Mouse (Mus musculus) thymus, postnatal 36 days (tissue): ENCODE results near the gene Trim60.
"Not testable (repeated sequence)": the region's sequence is repeated elsewhere in the genome, so short reads cannot be mapped to it uniquely, and the experiment has no call there.

ENCODE experiments used
- DNase-seq, 2 experiments: peaks; one replicate each; pipeline ENCODE4 v3.0.0; 2022; ENCODE audit warnings: mixed read lengths in 2 of 2

Trim60 gene

GRCm38 (mm10) chr8:65018423-65018822 is at the start of gene Trim60, which contains the start of gene Trim61:
Gene Trim60, minus strand, starts transcription at chr8:65018584.
Gene Trim61, minus strand, starts transcription at chr8:65018523.
- DNase-seq: no peak

GRCm38 (mm10) chr8:65067694-65068472 is 49.5 kb upstream of the Trim60 start:
- DNase-seq: no peak

DNA sequence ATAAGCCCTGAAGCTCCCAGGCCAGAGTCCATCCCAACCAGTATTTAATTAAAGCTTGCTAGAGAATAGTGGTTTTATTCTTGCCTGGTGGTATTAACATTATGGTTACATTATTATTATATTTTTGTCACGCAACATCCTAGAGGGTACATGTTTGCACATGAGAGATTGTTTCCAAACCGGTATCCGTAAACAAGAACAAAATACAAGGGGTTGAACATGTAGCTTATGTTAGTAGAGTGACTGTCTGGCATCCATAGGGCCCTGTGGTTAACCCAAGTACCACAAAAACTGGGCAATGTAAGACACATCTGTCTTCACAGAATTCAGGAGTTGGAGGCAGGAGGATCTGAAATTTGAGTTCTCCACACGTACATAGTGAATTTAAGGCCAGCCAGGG is 48.6 kb upstream of the Trim60 start:
- DNase-seq: no peak

DNA sequence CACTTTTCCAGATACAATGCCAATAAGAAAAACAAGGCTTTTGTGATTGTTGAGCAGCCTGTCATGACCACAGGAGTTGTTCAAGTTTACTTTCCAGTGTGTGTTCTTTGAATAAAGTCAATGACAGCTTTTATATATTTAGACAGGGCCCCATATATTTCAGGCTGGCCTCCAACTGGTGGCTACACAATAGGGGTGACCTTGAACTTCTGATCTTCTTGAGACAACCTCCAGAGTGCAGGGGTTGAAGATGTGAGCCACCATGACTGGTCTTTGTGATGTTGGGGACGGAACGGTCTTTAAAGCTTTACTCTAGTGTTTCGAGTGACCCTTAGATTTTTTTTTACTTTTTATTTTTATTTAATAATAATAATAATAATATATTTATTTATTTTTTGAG is 47.2 kb upstream of the Trim60 start:
- DNase-seq: no peak

GRCm38 (mm10) chr8:65064071-65064470 is 45.7 kb upstream of the Trim60 start:
- DNase-seq: no peak

- DNase-seq: no peak
Measured at GRCm38 (mm10) chr8:65062195-65062594, 43.8 kb upstream of the Trim60 start.

DNA sequence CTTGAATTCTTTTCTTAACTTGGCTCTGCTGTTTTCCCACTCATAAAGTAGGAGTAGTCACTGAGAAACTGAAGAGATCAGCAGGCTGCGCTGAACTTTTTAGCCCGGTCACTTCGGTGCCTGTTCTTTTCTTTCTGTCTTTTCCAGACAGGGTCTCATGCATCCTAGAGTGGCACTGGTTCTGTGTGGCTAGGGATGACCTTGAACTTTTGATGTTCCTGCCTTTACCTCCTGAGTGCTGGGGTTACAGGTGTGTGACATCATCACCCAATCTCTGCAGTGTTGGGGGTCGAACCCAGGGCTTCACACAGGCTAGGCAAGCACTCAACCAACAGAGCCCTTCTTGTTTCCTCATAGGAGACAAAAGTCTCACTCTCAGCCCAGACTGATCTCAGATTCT is 38.3 kb upstream of the Trim60 start:
- no peak for DNase-seq

- no peak for DNase-seq
Measured at GRCm38 (mm10) chr8:65053968-65054367, 35.6 kb upstream of the Trim60 start.

GRCm38 (mm10) chr8:65053554-65053953 is 35.2 kb upstream of the Trim60 start:
- DNase-seq: no peak

DNA sequence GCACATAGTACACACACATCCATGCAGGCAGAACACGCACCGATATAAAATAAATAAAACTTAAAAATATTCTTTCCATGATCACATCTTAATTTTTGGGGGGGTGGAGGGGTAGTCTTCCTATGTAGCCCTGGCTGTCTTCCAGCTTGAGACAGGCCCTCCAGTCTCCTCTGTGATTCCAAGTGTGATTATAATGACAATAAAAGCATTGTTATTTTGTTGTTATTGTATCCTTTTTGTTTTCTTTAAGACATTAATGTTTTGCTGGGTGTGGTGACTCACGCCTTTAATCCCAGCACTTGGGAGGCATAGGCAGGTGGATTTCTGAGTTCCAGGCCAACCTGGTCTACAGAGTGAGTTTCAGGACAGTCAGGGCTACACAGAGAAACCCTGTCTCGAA is 29.4 kb upstream of the Trim60 start:
- DNase-seq: no peak

DNA sequence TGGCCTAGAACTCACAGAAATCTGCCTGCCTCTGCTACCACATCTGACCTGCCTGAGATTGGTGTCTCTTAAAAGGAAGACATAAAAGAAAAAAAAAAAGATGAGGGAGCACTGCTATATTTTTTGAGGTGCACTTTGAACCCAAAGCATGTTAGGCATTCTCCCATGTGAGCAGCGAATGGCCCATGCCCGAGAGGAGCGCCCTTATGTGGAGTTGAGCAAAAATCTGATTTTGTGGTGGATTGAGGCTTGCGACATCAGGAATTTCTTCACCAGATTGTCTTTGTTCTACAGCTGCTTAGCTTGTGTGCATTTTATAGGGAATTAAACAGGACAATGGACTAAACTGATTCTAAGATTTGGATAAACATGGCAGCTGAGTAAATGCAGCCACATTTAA is 28.8 kb upstream of the Trim60 start:
- DNase-seq: no peak

- DNase-seq: no peak
Measured at GRCm38 (mm10) chr8:65046565-65046964, 28.2 kb upstream of the Trim60 start.

- DNase-seq: no peak
Measured at GRCm38 (mm10) chr8:65037117-65037533, 18.7 kb upstream of the Trim60 start, which contains the start of gene Apela. Gene Apela, minus strand, starts transcription at chr8:65037336.

DNA sequence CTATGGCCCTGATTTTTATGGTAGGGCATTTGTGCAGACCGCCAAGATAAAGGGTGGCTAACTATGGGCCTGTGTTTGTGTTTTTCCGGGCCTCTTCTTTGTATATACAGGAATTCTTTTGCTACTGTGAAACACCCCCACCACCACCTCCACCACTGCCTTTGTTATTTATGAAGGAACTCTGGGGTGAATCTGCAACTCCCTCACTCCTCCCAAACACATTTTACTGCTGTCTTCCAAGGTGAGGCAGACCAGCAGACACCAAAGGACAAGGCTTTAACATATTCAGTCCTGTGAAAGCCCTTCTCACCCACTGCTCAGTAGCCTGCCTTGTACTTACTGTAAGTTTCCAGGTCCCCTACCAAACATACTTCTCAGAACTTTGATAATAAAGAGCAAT is 15.8 kb upstream of the Trim60 start:
- no peak for DNase-seq

DNA sequence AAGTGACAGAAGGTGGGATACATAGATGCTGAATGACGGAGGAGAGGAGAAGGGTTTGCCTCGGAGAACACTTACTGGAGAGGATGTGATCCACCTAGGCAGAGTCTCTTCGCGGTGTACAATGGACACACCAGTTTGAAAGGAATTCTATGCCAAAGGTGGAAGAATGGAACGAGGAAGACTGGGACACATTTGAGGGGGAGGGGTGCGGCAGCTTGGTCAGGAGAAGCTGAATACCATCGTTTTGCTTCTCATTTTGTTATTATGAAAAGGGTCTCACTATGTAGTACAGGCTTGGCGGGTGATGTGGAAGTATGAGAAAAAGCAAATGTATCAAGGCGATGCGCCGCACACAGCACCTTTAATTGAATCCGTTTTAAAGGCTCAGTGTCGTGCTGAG is 14.7 kb upstream of the Trim60 start:
- DNase-seq: no peak

DNA sequence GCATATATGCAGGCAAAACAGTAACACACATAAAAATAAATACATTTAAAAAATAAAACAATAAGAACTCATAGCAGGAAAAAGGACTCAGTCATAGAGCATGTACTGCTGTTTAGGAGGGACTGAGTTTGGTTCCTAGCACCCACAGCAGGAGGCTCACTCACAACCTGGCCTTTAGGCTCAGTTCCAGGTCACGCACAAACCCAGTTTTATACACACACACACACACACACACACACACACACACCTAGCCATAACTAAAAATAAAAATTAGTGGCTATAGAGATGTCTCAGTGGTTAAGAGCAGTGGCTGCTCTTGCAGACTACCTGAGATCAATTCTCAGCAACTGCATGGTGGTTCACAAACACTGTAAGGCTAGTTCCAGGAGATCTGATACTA is 13.7 kb upstream of the Trim60 start:
- no peak for DNase-seq

- DNase-seq: no peak
Measured at GRCm38 (mm10) chr8:65030735-65031485, 12.5 kb upstream of the Trim60 start.

GRCm38 (mm10) chr8:65029776-65030175 is 11.4 kb upstream of the Trim60 start:
- no peak for DNase-seq

GRCm38 (mm10) chr8:65028959-65029686 is 10.7 kb upstream of the Trim60 start:
- DNase-seq: no peak

DNA sequence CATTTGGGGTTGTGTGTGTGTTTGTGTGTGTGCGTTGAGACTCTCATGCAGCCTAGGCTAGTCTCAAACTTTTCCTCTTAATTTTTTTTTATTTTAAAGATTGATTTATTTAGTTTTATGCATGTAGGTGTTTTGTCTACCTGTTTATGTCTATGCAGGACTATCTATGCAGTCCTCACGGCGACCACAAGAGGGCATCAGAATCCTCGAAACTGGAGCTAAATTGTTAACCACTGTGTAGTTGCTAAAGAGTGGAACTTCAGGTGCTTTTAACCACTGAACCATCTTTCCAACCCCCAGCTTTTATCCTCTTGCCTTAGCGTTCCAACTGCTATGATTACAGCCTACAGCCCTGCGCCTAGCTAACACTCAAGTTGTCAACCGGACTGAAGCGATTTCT is 4.1 kb upstream of the Trim60 start:
- DNase-seq: peak; percentile 21 to 30

GRCm38 (mm10) chr8:65007616-65008015 is 10.8 kb downstream of the Trim60 start:
- DNase-seq: not testable (repeated sequence)

DNA sequence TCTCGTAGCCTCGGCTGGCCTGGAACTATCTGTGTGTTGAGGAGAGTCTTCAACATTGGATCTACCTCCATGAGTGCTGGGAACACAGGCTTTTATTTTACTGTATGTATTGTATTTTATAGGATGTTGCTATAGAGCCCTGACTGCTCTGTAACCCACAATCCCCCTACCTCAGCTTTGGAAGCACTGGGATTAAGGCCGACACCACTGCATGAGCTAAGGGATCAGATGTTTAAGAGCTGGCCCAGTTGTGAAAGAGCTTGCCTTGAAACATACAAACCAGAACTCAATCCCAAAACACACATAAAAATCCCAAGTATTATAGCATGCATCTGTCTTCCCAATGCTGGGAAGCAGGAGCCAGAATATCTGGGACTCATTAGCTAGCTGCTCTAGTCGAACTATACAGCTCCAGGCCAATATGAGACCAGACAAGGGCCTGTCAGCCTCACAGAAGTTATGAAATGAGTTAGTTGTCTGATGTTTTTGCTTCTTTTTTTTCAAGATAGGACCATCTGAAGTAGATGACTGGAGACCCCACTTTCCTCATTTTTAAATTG is 19.5 kb downstream of the Trim60 start:
- DNase-seq: no peak

GRCm38 (mm10) chr8:64987731-64988130 is 30.7 kb downstream of the Trim60 start, which contains the start of gene Trim75:
Gene Trim75, minus strand, starts transcription at chr8:64987831.
- DNase-seq: no peak
